Mouse (Mus musculus): ENCODE results near the gene Tk1.
"Not testable (repeated sequence)": the region's sequence is repeated elsewhere in the genome, so short reads cannot be mapped to it uniquely, and the experiment has no call there.

The Tk1 gene

DNA sequence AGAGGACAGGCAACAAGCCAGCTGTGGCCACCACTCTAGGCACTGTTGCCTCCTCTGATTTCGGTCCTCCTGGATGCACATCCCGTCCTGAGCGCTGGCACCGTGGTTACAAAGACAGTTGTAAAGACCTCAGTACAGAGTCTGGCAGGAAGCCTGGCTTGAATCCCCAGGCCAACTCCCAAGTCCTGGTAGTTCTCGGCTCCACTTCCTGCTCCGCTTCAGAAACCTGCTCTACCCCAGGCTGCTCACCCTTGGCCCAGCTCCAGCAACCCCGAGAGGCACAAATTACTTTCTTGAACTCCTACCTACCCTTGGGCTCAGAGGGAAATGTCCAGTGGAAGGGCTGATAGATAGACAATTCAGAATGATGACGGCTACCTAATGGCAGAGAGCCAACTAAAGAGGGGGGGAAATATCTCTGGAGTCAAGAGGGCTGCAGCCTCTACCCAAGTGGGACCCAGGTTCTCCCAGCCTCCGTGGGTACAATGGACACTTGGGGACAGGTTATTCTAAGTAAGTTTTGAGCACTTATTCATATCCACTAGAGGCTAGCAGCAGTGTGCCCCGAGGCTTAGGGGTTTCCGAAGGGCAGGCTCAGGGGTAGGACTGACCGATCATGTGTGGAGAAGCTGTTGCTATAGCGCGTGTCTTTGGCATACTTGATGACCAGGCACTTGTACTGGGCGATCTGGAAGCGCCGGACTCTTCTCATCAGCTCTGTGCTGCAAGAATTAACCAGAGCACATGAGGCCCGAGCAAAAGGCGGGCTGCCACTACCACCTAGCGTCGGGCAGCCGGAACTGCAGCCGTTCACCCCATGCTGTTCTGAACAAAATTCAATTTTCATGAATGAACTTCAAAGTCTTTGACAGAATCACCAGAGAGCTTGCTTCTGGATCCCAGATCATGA lies 1.6 kb downstream of the Tk1 start:
- in situ Hi-C loops (cut with MboI; ENCODE audit: low sequenced_read_pairs): loop anchor here (5.0 kb wide), 1 partner anchor 117 kb away; no protein-coding TSS in a partner anchor

DNA sequence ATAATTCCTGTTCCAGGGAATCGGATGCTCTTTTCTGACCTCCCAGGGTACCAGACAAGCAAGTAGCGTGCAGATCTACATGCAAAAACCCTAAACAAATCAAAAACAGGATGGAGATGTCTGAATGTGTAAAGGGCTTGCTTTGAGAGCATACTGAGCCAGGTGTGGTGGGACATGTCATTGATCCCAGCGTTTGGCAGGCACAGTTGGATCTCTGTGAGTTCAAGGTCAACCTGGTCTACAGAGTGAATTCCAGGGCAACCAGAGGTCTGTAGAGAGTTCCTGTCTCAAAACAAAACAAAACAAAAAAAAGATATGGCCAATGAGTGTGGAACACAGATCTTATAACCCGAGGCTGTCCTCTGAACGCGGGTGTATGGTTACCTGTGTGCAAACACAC lies 2.5 kb downstream of the Tk1 start:
- in situ Hi-C loops (cut with MboI; ENCODE audit: low sequenced_read_pairs): loop anchor here (5.0 kb wide), 1 partner anchor 116 kb away; no protein-coding TSS in a partner anchor

DNA sequence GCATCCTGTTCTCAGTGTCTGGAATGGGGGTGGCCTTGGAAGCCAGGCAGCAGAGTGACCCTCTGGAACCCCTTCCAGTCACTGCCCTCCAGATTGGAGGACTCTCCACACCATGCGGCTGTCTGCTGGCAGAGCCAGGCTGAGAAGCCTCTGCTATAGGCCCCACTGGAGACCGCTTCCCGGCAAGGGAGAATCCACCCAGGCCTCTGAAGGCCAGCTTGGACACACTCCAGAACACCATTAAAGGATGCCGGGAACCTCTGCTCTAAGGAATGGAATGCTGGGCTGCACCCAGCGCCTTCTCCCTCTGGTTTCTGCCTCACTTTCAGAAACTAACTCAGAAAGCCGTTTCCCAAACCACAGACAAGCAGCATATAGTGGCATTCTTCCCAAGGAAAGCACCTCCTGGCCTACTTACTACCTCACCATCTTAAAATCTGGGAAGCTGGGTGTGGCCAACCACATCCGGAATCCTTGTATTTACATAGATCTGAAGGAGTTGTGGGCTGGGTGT lies 3.1 kb downstream of the Tk1 start:
- in situ Hi-C loops (cut with MboI; ENCODE audit: low sequenced_read_pairs): loop anchor here (5.0 kb wide), 1 partner anchor 115 kb away; no protein-coding TSS in a partner anchor

DNA sequence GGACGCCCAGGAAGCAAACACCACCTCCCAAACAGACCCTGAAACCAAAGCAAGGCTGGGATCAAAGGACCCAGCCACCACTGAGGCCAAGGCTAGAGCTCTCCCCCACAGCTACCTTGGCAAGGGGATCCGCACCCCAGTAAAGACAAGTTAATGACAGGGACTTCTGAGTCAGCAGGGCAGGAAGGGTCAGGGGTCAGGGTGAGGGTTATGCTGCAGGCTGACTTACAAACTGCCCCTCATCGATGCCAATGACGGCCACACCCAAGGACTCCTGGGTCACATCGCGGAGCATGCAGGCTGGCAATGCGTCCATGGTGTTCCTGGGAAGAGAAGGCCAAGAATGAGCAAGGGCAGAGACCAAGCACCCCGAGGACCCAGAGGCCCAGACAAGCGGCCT lies 4.0 kb downstream of the Tk1 start:
- in situ Hi-C loops (cut with MboI; ENCODE audit: low sequenced_read_pairs): loop anchor here (5.0 kb wide), 1 partner anchor 115 kb away; no protein-coding TSS in a partner anchor

DNA sequence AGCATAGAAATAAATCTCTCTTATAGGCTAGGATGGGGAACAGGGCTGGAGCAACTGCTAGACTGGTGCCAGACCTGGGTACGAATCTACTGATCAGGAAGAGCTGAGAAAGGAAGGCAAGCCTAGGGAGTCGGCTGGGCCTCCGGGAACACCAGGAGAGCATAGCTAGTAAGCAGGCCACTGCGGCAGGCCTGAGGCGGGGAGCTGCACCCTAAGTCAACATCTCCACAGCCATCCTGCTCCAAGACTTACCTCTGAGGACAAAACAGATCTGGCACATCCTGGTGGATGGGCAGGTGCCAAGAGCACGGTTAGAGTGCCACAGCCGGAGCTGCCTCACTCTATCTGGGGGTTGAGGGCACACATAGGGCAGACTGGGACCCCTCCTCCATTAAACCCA lies 5.7 kb downstream of the Tk1 start:
- in situ Hi-C loops (cut with MboI; ENCODE audit: low sequenced_read_pairs): loop anchor here (5.0 kb wide), 1 partner anchor 113 kb away; no protein-coding TSS in a partner anchor

DNA sequence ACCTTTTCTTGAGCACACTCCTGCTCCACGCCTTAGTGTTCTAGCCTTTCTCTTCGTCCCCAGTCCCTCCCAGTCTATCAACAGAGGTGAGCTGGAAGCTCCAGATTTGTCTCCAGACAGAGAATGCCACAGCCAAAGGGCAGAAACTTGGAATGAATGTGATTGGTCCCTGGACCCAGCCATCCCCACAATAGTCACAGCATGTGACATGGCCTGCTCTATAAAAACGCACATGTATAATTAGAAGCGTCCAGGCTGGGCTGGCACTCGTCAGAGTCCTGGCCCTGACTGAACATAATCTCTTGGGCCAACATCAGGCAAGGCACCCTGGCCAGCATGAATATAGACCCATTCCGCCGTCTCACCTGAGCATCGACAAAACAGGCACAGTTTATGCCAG lies 6.8 kb downstream of the Tk1 start:
- in situ Hi-C loops (cut with MboI; ENCODE audit: low sequenced_read_pairs): no loop called here

DNA sequence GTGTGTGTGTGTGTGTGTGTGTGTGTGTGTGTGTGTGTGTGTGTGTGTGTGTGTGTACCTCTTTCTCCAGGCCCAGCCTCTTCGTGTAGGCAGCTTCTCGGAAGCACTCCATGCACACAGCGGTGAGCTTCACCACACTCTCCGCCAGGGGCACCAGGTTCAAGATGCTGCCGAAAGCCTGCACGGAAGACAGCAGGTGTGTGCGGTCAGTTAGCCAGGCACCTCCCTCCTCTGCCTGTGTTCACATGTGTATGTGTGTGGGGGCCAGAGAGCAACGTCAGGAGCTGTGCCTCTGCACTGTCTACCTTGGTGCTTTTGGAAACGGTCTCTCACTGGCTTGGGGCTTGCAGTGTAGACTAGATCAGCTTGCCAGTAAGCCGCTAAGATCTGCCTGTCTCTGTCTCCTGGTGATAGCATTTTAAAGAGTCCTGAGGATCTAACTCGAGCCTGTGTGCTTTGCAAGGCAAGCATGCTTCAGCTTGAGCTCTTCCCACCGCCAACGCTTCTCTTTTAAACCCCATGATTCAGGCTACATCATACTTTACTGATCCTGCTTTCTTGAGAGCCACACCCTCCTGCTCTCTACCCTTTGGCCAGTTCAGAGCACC lies 9.4 kb downstream of the Tk1 start:
- in situ Hi-C loops (cut with MboI; ENCODE audit: low sequenced_read_pairs): no loop called here

DNA sequence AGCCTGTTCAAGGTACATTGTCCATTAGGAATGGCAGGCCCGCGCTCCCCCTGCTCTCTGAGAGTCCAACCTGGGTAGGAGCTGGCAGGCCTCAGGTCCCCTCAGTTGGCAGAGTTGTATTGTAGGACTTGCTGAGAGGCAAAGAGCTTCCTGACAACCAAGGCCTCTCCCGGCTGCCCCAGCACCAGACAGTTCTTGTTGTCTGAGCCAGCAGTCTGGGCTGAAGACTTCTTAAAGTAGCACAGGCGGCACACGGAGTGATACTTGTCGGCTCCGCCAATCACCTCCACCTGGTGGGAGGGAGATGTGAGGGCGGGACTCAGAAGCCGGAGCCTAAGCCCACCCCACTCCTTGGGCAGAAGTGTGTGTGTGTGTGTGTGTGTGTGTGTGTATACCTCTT lies 10.0 kb downstream of the Tk1 start:
- in situ Hi-C loops (cut with MboI; ENCODE audit: low sequenced_read_pairs): not testable (repeated sequence)

DNA sequence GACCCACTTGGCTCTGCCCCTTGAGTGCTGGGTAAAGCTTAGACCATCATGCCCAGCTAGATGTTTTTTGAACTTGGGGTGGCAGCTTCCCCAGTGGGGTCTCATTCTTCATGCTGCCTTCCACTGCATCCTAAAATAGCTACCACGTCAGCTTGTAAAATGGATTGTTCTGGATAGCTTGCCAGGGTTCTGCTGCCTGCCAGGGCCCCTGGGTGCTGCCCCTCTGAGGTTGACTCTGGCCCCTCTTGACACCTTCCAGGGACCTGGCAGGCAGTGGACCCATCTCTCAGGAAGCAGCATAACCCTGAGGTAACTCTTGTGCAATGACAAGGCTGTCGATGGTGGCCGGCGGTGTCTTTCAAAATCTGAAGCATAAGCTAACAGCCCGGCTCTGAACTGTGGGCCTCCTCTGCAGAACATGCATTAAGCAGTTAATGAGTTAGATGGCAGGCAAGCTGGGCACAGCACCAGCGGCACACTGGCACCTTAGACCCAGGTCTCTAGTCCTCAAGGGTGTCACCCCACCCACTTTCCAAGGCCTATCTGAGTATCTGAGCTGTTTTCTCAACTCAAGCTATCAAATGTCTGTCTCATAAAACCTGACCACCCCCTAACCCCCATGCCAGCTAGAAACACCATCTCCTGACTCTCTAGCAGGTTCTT lies 11.1 kb downstream of the Tk1 start:
- in situ Hi-C loops (cut with MboI; ENCODE audit: low sequenced_read_pairs): no loop called here

DNA sequence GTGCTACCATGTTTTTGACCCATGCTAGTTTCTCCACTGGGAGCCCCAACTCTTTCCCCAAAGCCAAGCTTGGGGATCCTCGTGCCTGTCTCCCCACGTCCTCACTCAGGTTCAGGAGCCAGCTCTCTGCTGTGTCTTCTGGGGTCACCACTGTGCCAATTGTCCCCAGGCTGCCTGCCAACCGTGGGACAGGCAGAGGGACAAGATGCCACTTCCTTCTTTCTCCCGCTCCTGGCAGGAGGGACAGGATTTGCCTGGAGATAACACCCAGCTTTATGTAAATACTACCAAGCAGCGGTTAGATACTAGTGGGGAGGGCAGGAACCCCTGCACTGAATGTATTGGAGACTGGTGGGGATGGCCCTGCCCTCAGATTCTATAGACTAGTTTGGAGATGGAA lies 12.0 kb downstream of the Tk1 start:
- in situ Hi-C loops (cut with MboI; ENCODE audit: low sequenced_read_pairs): no loop called here

DNA sequence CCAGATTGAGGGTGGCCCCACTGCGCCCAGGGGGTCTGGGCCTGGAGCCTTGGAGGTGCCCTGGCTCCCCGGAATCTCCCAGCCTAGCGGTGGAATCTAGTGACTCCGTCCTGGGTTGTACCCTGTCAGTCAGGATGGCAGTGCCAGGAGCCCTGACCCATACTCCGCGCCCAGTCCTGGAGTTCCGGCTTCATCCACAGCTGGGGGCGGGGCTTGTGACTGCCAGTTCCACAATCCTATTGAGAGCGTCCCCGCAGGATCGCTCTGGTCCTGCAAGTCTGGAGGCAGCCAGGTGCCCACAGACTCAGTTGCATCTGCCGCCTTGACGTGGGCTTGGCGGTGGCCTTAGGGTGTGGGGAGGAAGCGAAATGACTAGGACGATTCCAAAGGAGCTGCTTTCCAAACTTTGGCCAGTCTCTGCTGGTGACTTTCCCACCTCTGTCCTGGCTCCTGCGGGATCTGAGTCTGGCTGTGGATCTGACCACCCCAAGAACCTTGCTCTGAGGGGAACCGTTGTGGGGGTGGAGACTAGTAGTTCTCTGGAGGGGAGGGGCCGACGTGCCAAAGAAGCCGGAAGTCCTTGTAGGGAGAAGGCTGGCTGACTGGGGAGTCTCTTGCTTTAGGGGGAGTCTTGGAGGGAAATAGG lies 15.4 kb downstream of the Tk1 start:
- in situ Hi-C loops (cut with MboI; ENCODE audit: low sequenced_read_pairs): no loop called here

DNA sequence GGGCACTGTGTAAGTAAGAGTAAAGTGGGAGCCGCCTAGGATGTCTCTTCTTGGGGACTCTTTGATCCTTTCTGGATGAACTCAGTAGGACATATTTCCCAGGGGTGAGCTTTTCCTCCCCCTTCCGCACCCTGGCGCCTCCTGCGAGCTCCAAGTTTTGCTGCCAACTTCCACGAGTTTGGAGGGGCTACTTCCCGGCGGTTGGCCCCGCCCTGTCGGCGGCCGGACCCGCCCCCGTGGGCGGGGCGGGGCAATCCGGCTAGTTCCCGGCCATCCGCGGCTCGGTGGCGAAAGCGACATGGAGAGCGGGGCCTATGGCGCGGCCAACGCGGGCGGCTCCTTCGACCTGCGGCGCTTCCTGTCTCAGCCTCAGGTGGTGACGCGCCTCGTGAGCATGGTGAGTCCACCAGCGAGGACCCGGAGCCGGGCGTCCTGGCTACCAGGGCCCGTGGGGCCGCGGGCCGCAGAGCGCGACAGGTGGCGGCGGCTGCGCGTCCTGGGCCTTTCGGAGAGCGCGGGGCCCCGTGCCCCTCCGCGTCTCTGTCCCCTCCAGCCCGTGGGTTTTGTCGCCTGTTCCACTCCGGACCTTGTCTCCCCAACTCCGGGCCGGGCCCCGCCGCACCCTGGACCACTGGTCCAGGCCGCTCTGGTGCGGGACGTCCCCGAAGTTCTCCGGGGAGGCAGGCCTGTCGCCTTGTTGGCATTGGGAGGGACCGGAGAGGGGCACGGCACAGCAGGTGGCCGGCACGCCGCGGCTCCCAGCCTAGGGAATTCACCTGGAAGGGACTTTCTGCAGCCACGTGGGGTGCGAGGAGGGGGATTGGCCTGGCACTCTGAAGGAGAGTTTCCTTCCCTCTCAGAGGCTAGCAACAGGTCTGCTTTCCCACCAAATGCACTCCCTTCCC lies 16.2 kb downstream of the Tk1 start, which contains the start of the genes Gm20708 and Syngr2:
Gene Gm20708 (plus strand): TSS at position 262 of the 905 bp plus-strand sequence.
Gene Syngr2 (plus strand): TSS at position 262 of the 905 bp plus-strand sequence.
- in situ Hi-C loops (cut with MboI; ENCODE audit: low sequenced_read_pairs): no loop called here

DNA sequence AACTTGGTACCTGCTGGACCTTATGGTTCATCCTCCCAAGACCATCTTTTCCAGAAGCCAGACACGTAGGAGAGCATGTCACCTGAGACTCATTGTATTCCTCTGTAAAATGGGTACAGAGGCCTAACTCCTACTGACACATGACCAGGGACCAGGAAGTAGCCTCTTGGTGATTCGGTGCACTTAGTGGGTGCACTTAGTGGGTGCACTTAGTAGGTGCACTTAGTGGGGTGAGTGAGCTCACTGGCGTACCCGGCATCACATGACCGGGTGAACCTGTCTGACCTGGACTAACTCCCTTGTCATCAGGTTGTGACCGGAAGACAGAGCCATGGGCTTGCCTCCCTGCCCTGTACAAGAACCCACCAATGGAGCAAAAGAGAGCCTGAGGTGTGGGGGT lies 19.1 kb downstream of the Tk1 start:
- in situ Hi-C loops (cut with MboI; ENCODE audit: low sequenced_read_pairs): no loop called here

DNA sequence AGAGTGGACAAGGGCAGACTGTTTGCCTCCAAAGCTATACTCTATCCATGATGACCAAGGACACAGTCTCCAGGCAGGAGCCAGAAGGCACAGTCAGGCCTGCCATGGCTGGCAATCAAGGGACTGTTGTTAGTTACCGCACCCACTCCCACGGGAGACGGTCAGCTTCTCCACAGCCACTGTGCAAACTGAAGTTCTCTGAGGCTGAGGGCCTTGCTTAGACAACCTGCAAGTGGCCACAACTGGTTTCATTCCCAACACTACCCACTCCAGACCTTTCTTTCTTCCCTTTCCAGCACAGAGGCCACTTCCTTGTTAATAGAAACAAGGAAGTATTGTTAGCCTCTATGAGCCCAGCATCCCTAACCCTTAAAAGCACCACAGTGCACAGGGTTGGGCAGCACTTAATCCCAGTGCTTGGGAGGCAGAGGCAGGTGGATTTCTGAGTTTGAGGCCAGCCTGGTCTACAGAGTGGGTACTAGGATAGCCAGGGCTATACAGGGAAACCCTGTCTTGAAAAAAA lies 22.7 kb downstream of the Tk1 start:
- in situ Hi-C loops (cut with MboI; ENCODE audit: low sequenced_read_pairs): no loop called here

DNA sequence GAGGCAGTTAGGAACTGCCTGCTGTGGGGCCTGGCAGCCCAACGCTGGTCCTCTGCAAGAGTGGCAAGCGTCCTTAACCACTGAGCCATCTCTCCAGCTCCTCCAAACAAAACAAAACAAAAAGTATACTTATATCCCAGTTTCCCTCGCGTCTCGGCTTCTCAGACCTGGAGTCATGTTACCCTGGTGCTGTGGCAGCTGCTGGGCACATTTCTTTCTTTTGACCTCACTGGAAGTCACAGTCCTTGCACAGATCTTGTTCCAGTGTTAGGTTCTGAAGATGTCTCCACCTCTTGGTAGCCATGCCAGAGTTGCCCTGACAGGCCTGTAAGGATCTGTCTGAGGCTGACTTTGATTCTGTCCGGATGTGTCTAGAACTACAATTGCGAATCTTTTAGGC lies 24.2 kb downstream of the Tk1 start:
- in situ Hi-C loops (cut with MboI; ENCODE audit: low sequenced_read_pairs): no loop called here

DNA sequence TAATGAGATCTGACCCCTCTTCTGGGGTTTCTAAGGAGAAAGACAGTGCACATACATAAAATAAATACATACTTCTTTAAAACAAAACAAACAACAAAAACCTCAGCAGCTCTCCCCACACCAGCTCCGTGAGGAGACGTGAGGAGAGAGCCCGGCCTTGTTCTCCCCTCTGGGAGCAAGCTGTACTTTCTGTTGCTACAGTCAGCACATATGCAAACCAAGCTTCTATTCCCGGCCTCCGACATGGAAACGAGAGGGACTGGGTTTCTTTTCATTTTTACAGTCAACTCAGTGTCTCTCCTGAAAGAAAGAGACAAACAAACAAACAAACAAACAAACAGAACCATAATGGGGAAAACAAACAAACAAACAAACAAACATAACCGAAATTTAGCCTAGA lies 25.9 kb downstream of the Tk1 start:
- in situ Hi-C loops (cut with MboI; ENCODE audit: low sequenced_read_pairs): no loop called here

DNA sequence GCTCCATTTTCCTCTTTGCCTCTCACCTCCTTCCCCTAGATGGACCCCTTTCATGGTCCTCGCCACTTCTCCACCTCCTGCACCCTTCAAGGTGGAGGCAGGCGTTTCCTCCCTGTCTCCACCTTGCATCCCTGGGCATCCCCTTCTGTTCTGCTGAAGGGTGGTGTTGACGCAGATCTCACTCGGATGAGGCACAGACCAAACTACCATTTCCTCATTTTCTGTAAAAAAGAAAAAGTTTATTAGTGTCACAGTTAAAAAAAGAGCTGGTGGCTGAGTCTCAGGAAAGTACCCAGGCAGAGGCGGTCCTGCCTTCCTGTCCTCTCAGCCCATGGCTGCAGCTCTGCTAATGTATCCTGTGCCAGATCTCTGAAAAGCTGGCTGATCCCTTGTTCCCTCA lies 26.7 kb downstream of the Tk1 start:
- in situ Hi-C loops (cut with MboI; ENCODE audit: low sequenced_read_pairs): no loop called here

DNA sequence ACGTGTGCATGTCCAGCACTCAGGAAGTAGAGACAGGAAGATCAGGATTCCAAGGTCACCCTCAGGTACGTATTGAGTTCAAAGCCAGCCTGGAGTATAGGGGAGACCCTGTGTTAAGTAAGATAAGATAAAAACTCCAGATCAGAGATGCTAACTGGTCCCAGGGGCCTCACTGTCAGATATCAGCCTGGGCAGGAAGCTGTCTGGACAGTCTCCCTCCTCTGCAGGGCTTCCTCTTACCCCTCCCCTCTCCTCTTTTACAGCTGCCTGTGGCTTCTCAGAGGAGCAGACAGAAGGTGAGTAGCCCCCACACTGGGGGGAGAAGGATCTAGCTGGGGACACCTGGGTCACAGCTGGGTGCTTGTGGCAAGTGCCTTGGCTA lies 27.7 kb downstream of the Tk1 start:
- in situ Hi-C loops (cut with MboI; ENCODE audit: low sequenced_read_pairs): no loop called here

DNA sequence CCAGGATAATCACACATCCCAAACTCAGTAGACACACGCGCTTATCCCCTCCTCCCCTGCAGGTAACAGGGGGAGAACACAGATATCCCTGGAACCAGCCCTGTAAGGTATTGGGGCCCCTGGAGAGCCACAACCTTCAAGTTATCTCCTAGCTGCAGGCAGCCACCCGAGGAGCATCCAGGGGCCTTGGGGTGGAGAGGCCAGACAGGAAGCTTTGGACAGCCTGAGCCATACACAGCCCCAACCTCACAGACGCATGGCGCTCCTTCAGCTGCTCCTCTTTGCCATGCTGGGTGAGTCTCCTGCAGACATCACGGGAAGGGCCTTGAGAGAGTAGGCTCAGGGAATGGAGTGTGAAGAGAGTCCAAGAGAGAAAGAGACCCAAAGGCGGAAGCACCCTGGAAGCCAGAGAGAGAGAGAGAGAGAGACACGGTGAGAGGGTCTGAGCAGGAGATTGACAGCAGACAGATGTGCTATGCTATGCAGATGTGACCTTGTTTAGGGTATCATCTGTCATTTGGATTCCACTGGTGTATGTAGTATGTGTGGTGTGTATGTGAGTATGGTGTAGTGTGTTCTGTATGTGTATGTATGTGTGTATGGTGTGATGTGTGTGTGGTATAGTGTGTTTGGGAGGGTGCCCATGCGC lies 28.3 kb downstream of the Tk1 start, which contains the start of gene 6030468B19Rik:
Gene 6030468B19Rik (plus strand): TSS at position 150 of the 649 bp plus-strand sequence.
- in situ Hi-C loops (cut with MboI; ENCODE audit: low sequenced_read_pairs): no loop called here

Measured in CH12F3 (cell line).